Mouse (Mus musculus) adrenal gland, postnatal 36 days (tissue): ENCODE data around the gene Dhh. TPM values are rescaled to one million over a fixed set of nuclear protein-coding genes. Genes with fewer than 3 reads are reported as not detected.
A peak's percentile ranks its signal among the peaks of the same experiment; 100 is the strongest.

ENCODE experiments used
- DNase-seq, 2 experiments: peaks; one replicate each; pipeline ENCODE4 v3.0.0; 2021; ENCODE audit warnings: mixed read lengths in 1 of 2
- total RNA-seq, 2 experiments: library from RNA; stranded (reverse); gene quantifications; 2 replicates each; pipeline ENCODE4 v1.2.3; 2021

Dhh gene
- total RNA-seq, 2 experiments from 2014 or later = 2.2 to 3.0 TPM

DNA sequence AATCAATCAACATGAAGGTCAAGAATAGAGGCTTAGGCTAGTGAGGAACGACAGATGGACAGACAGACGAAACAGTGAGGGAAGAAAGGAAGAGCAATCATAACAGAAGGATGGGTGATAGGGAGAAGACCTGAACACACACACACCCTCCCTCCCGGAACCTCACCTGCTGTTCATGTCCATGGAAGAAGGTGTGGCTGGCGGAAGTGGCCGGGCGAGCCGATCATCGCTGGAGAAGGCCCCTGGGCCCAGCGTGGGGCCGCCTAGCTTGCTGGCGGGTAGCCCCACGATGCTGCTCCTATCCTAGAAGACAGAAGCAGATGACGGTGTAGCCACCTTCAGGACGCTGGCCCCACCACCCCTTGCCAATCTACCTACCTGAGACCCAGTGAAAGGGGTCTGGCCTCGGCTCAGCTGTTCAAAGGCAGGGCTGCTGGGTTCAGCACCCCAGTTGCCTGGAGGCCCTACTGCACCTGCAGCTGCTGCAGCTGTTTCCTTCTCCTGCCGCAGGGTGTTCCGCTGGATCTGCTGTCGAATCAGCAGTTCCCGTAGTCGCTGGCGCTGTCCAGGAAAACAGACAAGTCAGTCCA lies 47.0 kb downstream of the Dhh start:
- DNase-seq = no peak

DNA sequence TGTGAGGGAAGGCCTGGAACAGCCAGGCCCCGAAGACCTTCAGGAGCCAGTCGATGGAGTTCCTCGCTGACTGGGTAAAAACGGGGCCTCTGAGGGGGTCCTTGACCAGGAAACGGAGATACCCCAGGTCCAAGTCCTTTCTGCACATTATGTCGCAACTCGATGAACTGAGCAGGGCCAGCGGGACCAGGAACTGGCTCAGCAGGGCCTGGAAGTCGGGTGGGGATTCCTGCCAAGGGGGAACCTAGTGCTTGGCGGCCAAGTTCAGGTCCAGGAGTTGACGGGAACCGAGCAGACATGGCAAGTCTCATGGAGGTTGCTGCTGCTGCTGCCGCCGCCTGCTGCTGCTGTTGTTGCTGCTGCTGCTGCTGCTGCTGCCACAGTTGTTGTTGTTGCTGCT lies 47.7 kb downstream of the Dhh start:
- DNase-seq = peak in 1 of 2 experiments; percentile 43

DNA sequence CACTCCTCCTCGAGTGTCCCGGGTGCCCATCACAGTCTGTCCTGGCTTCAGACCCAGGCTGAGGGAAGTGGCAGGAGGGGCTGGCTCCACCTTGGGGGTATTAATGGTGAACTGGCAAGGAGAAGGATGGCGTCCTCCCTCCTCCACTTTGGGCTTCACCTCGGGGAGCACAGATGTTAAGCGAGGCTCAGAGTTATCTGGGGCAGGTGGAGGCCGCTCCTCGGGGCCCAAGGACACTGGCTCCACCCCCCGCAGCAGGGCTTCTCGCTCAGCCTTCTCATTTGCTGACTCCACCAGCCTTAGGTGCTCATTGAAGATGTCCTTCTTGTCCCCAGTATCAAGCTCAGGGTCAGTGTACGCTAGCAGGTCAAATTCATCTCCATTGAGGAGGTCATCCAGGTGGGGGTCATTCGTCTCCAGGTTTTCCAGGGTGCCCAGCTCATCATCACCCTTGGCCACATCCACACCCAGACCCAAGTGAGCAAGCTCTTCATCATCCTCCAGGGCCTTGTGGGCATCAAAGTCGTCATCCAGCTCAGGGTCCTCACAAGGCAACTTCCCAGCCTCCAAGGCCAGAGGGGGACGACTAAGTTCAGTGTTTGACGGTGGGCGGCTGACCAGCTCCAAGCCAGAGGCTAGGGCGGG lies 48.3 kb downstream of the Dhh start:
- DNase-seq = no peak

DNA sequence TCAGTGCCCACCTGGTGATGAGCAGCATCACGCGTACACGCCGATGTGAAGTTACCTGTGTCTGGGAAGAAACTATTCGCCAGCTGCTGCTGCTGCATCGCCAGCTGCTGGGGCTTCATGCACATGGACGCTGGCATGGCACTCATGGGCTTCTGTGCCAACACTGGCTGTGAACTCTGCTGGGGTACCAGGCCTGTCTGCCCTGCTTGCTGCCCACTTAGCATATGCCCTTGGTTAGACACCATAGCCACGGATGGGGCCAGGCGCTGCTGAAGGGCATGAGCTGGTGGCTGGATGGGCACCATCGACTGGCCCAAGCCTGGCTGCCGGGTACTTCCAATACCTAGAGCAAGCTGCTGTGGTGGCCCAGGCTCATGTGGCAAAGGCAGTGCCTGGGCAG lies 49.2 kb downstream of the Dhh start:
- no peak for DNase-seq

DNA sequence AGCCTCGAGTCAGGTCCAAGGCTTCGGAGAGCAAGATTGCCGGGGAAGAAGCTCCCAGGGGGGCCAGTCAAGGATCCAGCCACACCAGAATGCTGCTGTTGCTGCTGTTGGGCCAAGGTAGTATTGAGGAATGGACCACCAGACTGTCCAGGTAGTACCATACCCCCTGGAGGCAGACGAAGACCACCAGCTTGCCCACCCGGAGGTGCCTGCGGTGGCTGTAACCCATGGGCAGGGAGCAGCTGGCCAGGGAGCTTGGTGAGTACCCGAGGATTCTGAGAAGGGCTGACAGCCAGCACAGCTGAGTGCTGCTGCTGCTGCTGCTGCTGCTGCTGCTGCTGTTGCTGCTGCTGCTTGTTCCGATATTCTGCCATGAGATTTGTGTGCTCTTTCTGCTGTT lies 52.2 kb downstream of the Dhh start:
- no peak for DNase-seq

DNA sequence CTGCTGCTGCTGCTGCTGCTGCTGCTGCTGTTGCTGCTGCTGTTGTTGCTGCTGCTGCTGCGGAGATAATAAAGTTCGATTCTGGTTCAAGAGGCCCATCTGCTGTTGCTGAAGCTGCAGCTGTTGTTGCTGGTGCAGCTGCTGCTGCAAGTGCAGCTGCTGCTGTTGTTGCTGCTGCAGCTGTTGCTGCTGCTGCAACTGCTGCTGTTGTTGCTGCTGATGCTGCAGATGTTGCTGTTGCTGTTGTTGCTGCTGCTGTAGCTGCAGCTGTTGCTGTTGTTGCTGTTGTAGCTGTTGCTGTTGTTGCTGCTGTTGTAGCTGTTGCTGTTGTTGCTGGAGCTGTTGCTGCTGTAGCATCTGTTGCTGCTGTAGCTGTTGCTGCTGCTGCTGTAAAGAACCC lies 53.2 kb downstream of the Dhh start:
- DNase-seq = no peak

DNA sequence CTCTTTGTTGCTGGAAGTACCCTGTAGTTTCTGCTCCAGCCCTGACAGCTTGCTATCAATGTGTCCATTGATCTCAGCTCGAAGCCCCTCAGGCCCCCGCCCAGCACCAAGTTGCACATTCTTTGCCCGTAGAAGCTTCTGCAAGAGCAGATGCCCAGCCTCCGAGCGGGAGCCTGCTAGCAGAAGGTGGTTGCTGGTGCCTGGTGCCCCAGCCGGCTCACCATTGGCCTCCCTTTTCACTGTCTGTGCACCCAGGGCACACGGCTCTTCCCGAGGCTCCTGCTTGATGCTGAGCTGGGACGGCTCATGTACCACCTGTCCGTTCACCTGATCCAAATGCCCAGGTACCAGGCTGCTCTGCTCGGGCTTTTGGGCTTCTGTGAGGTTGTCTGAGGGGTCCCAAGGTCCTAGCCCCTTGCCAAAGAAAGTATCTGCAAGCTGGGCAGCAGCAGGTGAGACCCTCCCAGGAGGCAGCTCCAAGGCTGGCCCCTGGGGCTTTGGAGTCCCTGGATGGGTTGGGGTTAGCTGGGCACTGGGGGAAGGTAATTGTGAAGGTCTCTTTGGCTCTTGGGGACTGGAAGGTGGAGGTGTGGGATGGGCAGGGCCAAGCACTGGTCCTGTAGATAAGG lies 54.6 kb downstream of the Dhh start:
- DNase-seq = no peak

Other genes with a start within 250 kb of the Dhh start
- 10 to 100 TPM; 75.5 to 84.3 TPM for gene Ddx23, start 235.6 kb downstream of the Dhh start, total RNA-seq
- 1 to 10 TPM; 2.1 to 2.4 TPM for gene Rnd1, start 221.1 kb downstream of the Dhh start, total RNA-seq
- gene Ccdc65, start 190.3 kb downstream of the Dhh start, total RNA-seq = under 1 TPM; 0.23 to 0.26 TPM
- 1 to 10 TPM; 7.5 to 9.1 TPM for gene Fkbp11, start 170.3 kb downstream of the Dhh start, total RNA-seq
- 100 to 1,000 TPM; 132 to 140 TPM for gene Arf3, start 135.3 kb downstream of the Dhh start, total RNA-seq
- 1 to 10 TPM; 1.1 to 1.3 TPM for gene Wnt10b, start 120.4 kb downstream of the Dhh start, total RNA-seq
- not detected for gene Wnt1, start 108.7 kb downstream of the Dhh start, total RNA-seq
- gene Ddn, start 89.0 kb downstream of the Dhh start, total RNA-seq = under 1 TPM; 0.10 to 0.30 TPM
- gene Prkag1, start 67.0 kb downstream of the Dhh start, total RNA-seq = 10 to 100 TPM; 68.3 to 87.0 TPM
- 10 to 100 TPM; 52.1 to 79.5 TPM for gene Kmt2d, start 27.3 kb downstream of the Dhh start, total RNA-seq
- 1 to 10 TPM; 2.2 to 2.9 TPM for gene Rhebl1, start 4.0 kb downstream of the Dhh start, total RNA-seq
- gene Lmbr1l, start 19.7 kb upstream of the Dhh start, total RNA-seq = 10 to 100 TPM; 14.0 to 15.5 TPM
- 100 to 1,000 TPM; 252 to 276 TPM for gene Tuba1b, start 36.0 kb upstream of the Dhh start, total RNA-seq
- gene Gm49450, start 55.0 kb upstream of the Dhh start, total RNA-seq = not detected
- 100 to 1,000 TPM in 1 of 2 experiments, 10 to 100 TPM in 1; 87.9 to 123 TPM for gene Tuba1a, start 55.2 kb upstream of the Dhh start, total RNA-seq
- gene Tuba1c, start 131.4 kb upstream of the Dhh start, total RNA-seq = 100 to 1,000 TPM; 272 to 276 TPM
- gene Prph, start 156.6 kb upstream of the Dhh start, total RNA-seq = 1 to 10 TPM; 1.3 to 3.4 TPM
- 1 to 10 TPM; 1.1 to 1.6 TPM for gene Troap, start 176.0 kb upstream of the Dhh start, total RNA-seq
- not detected for gene C1ql4, start 189.3 kb upstream of the Dhh start, total RNA-seq
- gene Dnajc22, start 194.6 kb upstream of the Dhh start, total RNA-seq = 1 to 10 TPM; 1.6 to 3.4 TPM
- gene Spats2, start 227.4 kb upstream of the Dhh start, total RNA-seq = 10 to 100 TPM; 15.3 to 17.7 TPM